Mouse (Mus musculus) ES-E14 (cell line): ENCODE data around the gene Hspb8. TPM values are rescaled to one million over a fixed set of nuclear protein-coding genes. Genes with fewer than 3 reads are reported as not detected.
A peak's percentile ranks its signal among the peaks of the same experiment; 100 is the strongest.
"Not testable (repeated sequence)": the region's sequence is repeated elsewhere in the genome, so short reads cannot be mapped to it uniquely, and the experiment has no call there.

Experiments used
- DNase-seq: peaks from one replicate; pipeline ENCODE4 v3.0.0-alpha.2; 2013; ENCODE audit warnings: low read depth, low spot score
- H3K27ac ChIP-seq: 2 replicates; pipeline ENCODE4 v1.5.1; 2012; ENCODE audit warnings: low read depth, mild to moderate bottlenecking, low read length, moderate library complexity, mixed read lengths; ENCODE audit not compliant: poor library complexity, insufficient read depth, severe bottlenecking
- H3K36me3 ChIP-seq: 2 replicates; pipeline ENCODE4 v1.6.1; 2012; ENCODE audit warnings: mild to moderate bottlenecking, low read length, moderate library complexity, mixed read lengths; ENCODE audit not compliant: control insufficient read depth, poor library complexity, insufficient read depth, severe bottlenecking
- H3K4me1 ChIP-seq, 2 experiments: fragments of 150-350 bp in 1 of 2; sonication (generic) in 1 of 2; 2 replicates each; pipeline ENCODE4 v1.6.1; 2012; ENCODE audit warnings: low read length in 2 of 2, mild to moderate bottlenecking in 1 of 2, mixed read lengths in 1 of 2; ENCODE audit not compliant: control insufficient read depth in 2 of 2, insufficient read depth in 2 of 2, poor library complexity in 1 of 2
- H3K4me3 ChIP-seq, 2 experiments: fragments of 150-350 bp in 1 of 2; sonication (generic) in 1 of 2; 2 replicates each; pipeline ENCODE4 v1.5.1; 2012; ENCODE audit warnings: low read length in 2 of 2, low read depth in 1 of 2, mild to moderate bottlenecking in 1 of 2, mixed read lengths in 1 of 2; ENCODE audit not compliant: insufficient read depth in 1 of 2, poor library complexity in 1 of 2, severe bottlenecking in 1 of 2
- H3K9ac ChIP-seq: 2 replicates; pipeline ENCODE4 v1.6.1; 2012; ENCODE audit warnings: low read depth, mild to moderate bottlenecking, low read length, mixed read lengths; ENCODE audit not compliant: poor library complexity, insufficient read depth, severe bottlenecking
- H3K9me3 ChIP-seq: fragments of 150-350 bp; sonication (generic); 2 replicates; pipeline ENCODE4 v1.6.1; 2012; ENCODE audit warnings: low read depth, mild to moderate bottlenecking, low read length; ENCODE audit not compliant: control insufficient read depth, insufficient read depth
- CHD2 ChIP-seq: IDR thresholded peaks from 2 replicates; pipeline ENCODE4 v1.6.1; 2014; ENCODE audit warnings: mild to moderate bottlenecking, low read depth, low read length, inconsistent platforms
- HCFC1 ChIP-seq: IDR thresholded peaks from 2 replicates; pipeline ENCODE4 v1.6.1; 2012; ENCODE audit warnings: low read length, inconsistent platforms, borderline replicate concordance; ENCODE audit not compliant: insufficient read depth
- MAFK ChIP-seq: IDR thresholded peaks from 2 replicates; pipeline ENCODE4 v1.6.1; 2014; ENCODE audit warnings: mild to moderate bottlenecking, low read depth, low read length, inconsistent platforms; ENCODE audit not compliant: insufficient read depth
- ZC3H11A ChIP-seq: IDR thresholded peaks from 2 replicates; pipeline ENCODE4 v1.6.1; 2012; ENCODE audit warnings: low read depth, mild to moderate bottlenecking, inconsistent platforms, low read length, borderline replicate concordance
- ZNF384 ChIP-seq: IDR thresholded peaks from 2 replicates; pipeline ENCODE4 v1.6.1; 2012; ENCODE audit warnings: low read depth, low read length, inconsistent platforms
- in situ Hi-C, 2 experiments: fragments of 600-800 bp; cut with MboI; formaldehyde crosslinking; loops; one replicate each; pipeline ENCODE4 v1.15.1; 2025; ENCODE audit warnings: low sequenced_read_pairs in 2 of 2, inconsistent platforms in 1 of 2; ENCODE audit not compliant: unreplicated experiment in 2 of 2
- total RNA-seq: library from RNA; depleted of rRNA; stranded (reverse); fragments of 300-350 nt; gene quantifications from 2 replicates; pipeline ENCODE4 v1.2.3, GENCODE M21; 2012

Hspb8 gene
- total RNA-seq, 1 experiment, result 29.1 TPM

GRCm38 (mm10) chr5:116426701-116427100 is 4.0 kb upstream of the Hspb8 start:
- Histone ChIP-seq H3K4me3 (no peak overlapping the region), H3K36me3 (no peaks in the 10 kb centered on the region), H3K9ac (no peak overlapping the region), H3K9me3 (no peaks in the 10 kb centered on the region), H3K27ac (no peak overlapping the region), H3K4me1 (peaks cover 3 to 11% of the 10 kb centered on the region in 2 experiments; a peak in 3 of 4 replicates)
- in situ Hi-C loops, result no loop called here
- TF ChIP-seq CHD2, result no peak
- TF ChIP-seq MAFK, result no peak
- TF ChIP-seq ZC3H11A, result no peak
- TF ChIP-seq ZNF384, result no peak
- no peak for TF ChIP-seq HCFC1
- DNase-seq, result no peak

- H3K4me3 ChIP-seq, in situ Hi-C loops, H3K36me3 ChIP-seq, H3K9me3 ChIP-seq, DNase-seq, H3K27ac ChIP-seq, H3K9ac ChIP-seq: not testable (repeated sequence)
- H3K4me1 ChIP-seq, result peaks cover 6 to 14% of the 10 kb centered on the region in 2 experiments
These were observed 3.0 kb upstream of the Hspb8 start for GRCm38 (mm10) chr5:116425709-116426108.

GRCm38 (mm10) chr5:116425273-116425672 is 2.6 kb upstream of the Hspb8 start:
- no peak overlapping the region for H3K9ac ChIP-seq
- in situ Hi-C loops, result no loop called here
- no peak for DNase-seq
- no peak overlapping the region for H3K4me3 ChIP-seq
- no peak overlapping the region for H3K27ac ChIP-seq
- no peaks in the 10 kb centered on the region for H3K9me3 ChIP-seq
- H3K4me1 ChIP-seq, result peaks cover 6 to 16% of the 10 kb centered on the region in 2 experiments
- TF ChIP-seq MAFK, result no peak
- TF ChIP-seq ZNF384, result no peak
- no peak for TF ChIP-seq HCFC1
- TF ChIP-seq CHD2, result no peak
- TF ChIP-seq ZC3H11A, result no peak
- H3K36me3 ChIP-seq, result no peaks in the 10 kb centered on the region

- Histone ChIP-seq H3K36me3 (no peaks in the 10 kb centered on the region), H3K27ac (no peak overlapping the region), H3K9me3 (no peaks in the 10 kb centered on the region), H3K9ac (no peak overlapping the region), H3K4me3 (no peak overlapping the region), H3K4me1 (peaks cover 11 to 24% of the 10 kb centered on the region in 2 experiments)
- no peak for DNase-seq
- in situ Hi-C loops, result no loop called here
- TF ChIP-seq MAFK (no peak), ZC3H11A (no peak), CHD2 (no peak), HCFC1 (no peak)
These were observed 1.1 kb upstream of the Hspb8 start for GRCm38 (mm10) chr5:116423746-116424145.

GRCm38 (mm10) chr5:116421791-116422481 is 728 bp downstream of the Hspb8 start:
- TF ChIP-seq HCFC1, result no peak
- TF ChIP-seq CHD2, result no peak
- no peak for TF ChIP-seq MAFK
- TF ChIP-seq ZNF384, result no peak
- TF ChIP-seq ZC3H11A, result no peak
- DNase-seq, result no peak
- peak overlapping the region; percentile 68 for H3K9ac ChIP-seq
- no peaks in the 10 kb centered on the region for H3K9me3 ChIP-seq
- H3K4me1 ChIP-seq, result peaks cover 13 to 28% of the 10 kb centered on the region in 2 experiments
- H3K36me3 ChIP-seq, result no peaks in the 10 kb centered on the region
- in situ Hi-C loops, result no loop called here
- H3K4me3 ChIP-seq, result peak overlapping the region; percentile 67 to 68
- no peak overlapping the region for H3K27ac ChIP-seq
